In the genomic region with DNA sequence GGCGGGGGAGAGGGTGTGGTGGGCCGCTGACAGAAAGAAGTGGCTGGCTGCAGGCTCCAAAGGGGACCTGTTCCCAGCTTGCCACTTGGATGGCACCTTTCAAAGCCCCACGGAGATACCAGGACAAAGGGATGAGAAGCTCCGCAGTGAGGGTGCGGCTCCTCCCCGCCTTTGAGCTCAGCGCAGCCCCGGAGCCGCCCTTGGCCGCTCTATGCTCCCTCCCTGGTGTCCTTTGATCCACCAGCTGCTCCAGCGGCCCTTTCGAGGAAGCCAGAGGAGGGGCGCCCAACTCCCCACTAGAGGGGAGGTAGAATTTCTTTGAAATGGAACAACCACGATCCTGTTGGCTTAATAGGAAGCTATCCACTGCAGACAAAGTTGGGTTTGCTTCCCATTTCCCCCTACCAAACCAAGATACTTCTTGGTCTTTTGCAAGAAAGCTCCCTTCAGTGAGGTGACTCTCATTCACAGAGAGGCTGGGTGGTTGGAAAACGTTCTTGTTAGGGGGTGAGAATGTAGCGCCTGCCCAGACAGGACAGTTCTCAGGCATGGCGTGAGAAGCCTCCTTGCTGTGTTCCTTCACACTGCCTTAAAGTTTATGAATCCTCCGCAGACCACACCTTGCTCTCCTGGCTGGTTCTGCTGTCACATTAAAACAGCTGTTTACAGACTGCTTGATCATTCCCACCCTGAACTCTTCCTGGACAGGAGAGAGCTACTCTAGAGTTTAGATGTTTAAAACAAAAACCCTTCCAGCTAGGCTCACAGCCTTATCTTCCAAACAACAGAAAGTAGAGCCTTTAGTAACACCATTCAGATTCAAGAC, we compare ENCODE assay signal across 7 mouse cellular contexts. TPM values are rescaled to one million over a fixed set of nuclear protein-coding genes. Genes with fewer than 3 reads are reported as not detected.
A peak's percentile ranks its signal among the peaks of the same experiment; 100 is the strongest.
DNase-seq lines count a peak whose midpoint lies in the region; ATAC-seq and TF ChIP-seq lines count a peak whose summit lies in the region.

No protein-coding gene starts in this region.

- no peaks in the 10 kb centered on the region for H3K36me3 ChIP-seq in forebrain, postnatal 0 days (ENCODE audit: insufficient read depth)
- H3K36me3 ChIP-seq in neural tube, embryonic 12.5 days: no peaks in the 10 kb centered on the region

- TF ChIP-seq CTCF in forebrain, postnatal 0 days (IDR thresholded peaks at IDR 0.05; ENCODE audit: low read depth): no peak

- peak overlapping the region; percentile 37; the same call in 1 of the 2 replicates for H3K9ac ChIP-seq in forebrain, postnatal 0 days
- H3K9ac ChIP-seq in neural tube, embryonic 12.5 days: peak overlapping the region; percentile 23; the same call in 1 of the 2 replicates

- H3K27ac ChIP-seq in forebrain, postnatal 0 days (ENCODE audit: low read depth, low read length): no peak overlapping the region
- no peak overlapping the region for H3K27ac ChIP-seq in neural tube, embryonic 12.5 days

- peak overlapping the region; percentile 13; the same call in 1 of the 2 replicates for H3K4me3 ChIP-seq in forebrain, postnatal 0 days (ENCODE audit: low read depth, low read length)
- no peak overlapping the region for H3K4me3 ChIP-seq in neural tube, embryonic 12.5 days

- DNase-seq in urinary bladder, postnatal 36 days (ENCODE audit: low spot score in 2 of 2): peak; percentile 7 to 14
- DNase-seq in urinary bladder, adult 2 months (ENCODE audit: low spot score): no peak
- DNase-seq in forebrain, postnatal 0 days: no peak
- peak; percentile 38 to 62 for DNase-seq in kidney, postnatal 4 days
- no peak for DNase-seq in layer of hippocampus, adult 9-10 months (ENCODE audit: low spot score)
- DNase-seq in left cerebral cortex, postnatal 25 days (ENCODE audit: low spot score in 2 of 2): no peak

- WGBS in forebrain, postnatal 0 days: 17% methylated on average over 18 of the region's 18 CpGs
- 4% methylated on average over 18 of the region's 18 CpGs for WGBS in neural tube, embryonic 12.5 days

- no peak for ATAC-seq in forebrain, postnatal 0 days
- no peak for ATAC-seq in neural tube, embryonic 12.5 days (ENCODE audit: low FRiP score, low read depth)

- H3K4me2 ChIP-seq in forebrain, postnatal 0 days (ENCODE audit: low read depth): peak overlapping the region; percentile 38
- peak overlapping the region; percentile 59 for H3K4me2 ChIP-seq in neural tube, embryonic 12.5 days (replicated peaks)

- H3K9me3 ChIP-seq in forebrain, postnatal 0 days (ENCODE audit: low read length): no peaks in the 10 kb centered on the region
- no peaks in the 10 kb centered on the region for H3K9me3 ChIP-seq in neural tube, embryonic 12.5 days

- H3K27me3 ChIP-seq in forebrain, postnatal 0 days (ENCODE audit: insufficient read depth, low read length): peaks cover 7% of the 10 kb centered on the region; the same call in 1 of the 2 replicates
- peaks cover 19% of the 10 kb centered on the region for H3K27me3 ChIP-seq in neural tube, embryonic 12.5 days (replicated peaks)

- intact Hi-C loops in left cerebral cortex, postnatal 25 days (cut with DNase I): loop anchor here (2.0 kb wide), 1 partner anchor 49 kb away; no protein-coding TSS in a partner anchor

- H3K4me1 ChIP-seq in forebrain, postnatal 0 days (ENCODE audit: insufficient read depth): 0 out of 2 replicates have a peak, but pooled peaks cover 11% of the 10 kb centered on the region
- peaks cover 7% of the 10 kb centered on the region; the same call in 1 of the 2 replicates for H3K4me1 ChIP-seq in neural tube, embryonic 12.5 days

RNA-seq across cellular contexts. Expression of a gene that starts 45.9 kb away (rescaled TPM):
- 10.4 and 14.2 TPM in 2 replicates for polyA plus RNA-seq in urinary bladder, adult 2 months (2012; rRNA removed)
- total RNA-seq in forebrain, postnatal 0 days (2014; rRNA removed): 20.9 and 21.2 TPM in 2 replicates
- 15.7 and 20.2 TPM in 2 replicates for polyA plus RNA-seq in forebrain, postnatal 0 days (2015; fragmentation: Nextera tagmentation; extraction: Ambion mirVana)
- 24.7 and 25.1 TPM in 2 replicates for polyA plus RNA-seq in neural tube, embryonic 12.5 days (2016; fragmentation: Nextera tagmentation; extraction: Ambion mirVana)
- total RNA-seq in left cerebral cortex, postnatal 25 days (2021): 10 to 100 TPM; 52.1 to 56.0 TPM

RNA-seq across cellular contexts. Expression of a gene that starts 49.9 kb away (rescaled TPM):
- polyA plus RNA-seq in urinary bladder, adult 2 months (2012; rRNA removed): 0.03 and 0.06 TPM in 2 replicates
- 0.69 and 1.7 TPM in 2 replicates for total RNA-seq in forebrain, postnatal 0 days (2014; rRNA removed)
- 0.50 and 0.77 TPM in 2 replicates for polyA plus RNA-seq in forebrain, postnatal 0 days (2015; fragmentation: Nextera tagmentation; extraction: Ambion mirVana)
- polyA plus RNA-seq in neural tube, embryonic 12.5 days (2016; fragmentation: Nextera tagmentation; extraction: Ambion mirVana): 0.76 and 0.78 TPM in 2 replicates
- under 1 TPM; 0.25 to 0.39 TPM for total RNA-seq in left cerebral cortex, postnatal 25 days (2021)

RNA-seq across cellular contexts. Expression of a gene that starts 54.1 kb away (rescaled TPM):
- 1.0 TPM in 2 replicates for polyA plus RNA-seq in urinary bladder, adult 2 months (2012; rRNA removed)
- total RNA-seq in forebrain, postnatal 0 days (2014; rRNA removed): 7.3 and 8.5 TPM in 2 replicates
- 2.8 and 3.4 TPM in 2 replicates for polyA plus RNA-seq in forebrain, postnatal 0 days (2015; fragmentation: Nextera tagmentation; extraction: Ambion mirVana)
- 0.30 and 0.54 TPM in 2 replicates for polyA plus RNA-seq in neural tube, embryonic 12.5 days (2016; fragmentation: Nextera tagmentation; extraction: Ambion mirVana)
- 10 to 100 TPM; 45.1 to 48.1 TPM for total RNA-seq in left cerebral cortex, postnatal 25 days (2021)

Comparison
In these comparisons a context has a peak if more than half of its experiments do, and no peak if none do; other contexts are left out.
1. DNase-seq: peak in urinary bladder, postnatal 36 days (2 of 2) and kidney, postnatal 4 days (2 of 2); none in urinary bladder, adult 2 months (single experiment), forebrain, postnatal 0 days (single experiment), layer of hippocampus, adult 9-10 months (single experiment) and left cerebral cortex, postnatal 25 days (0 of 2).